Mouse (Mus musculus): Measurements from ENCODE around the gene Mta3.
A peak's percentile ranks its signal among the peaks of the same experiment; 100 is the strongest.

Gene Mta3

GRCm38 (mm10) chr17:83813050-83813449 lies 107.1 kb downstream of the Mta3 start:
- DNase-seq, result no peak

- no peak for DNase-seq
These were observed 111.0 kb downstream of the Mta3 start for GRCm38 (mm10) chr17:83816996-83817395.

DNA sequence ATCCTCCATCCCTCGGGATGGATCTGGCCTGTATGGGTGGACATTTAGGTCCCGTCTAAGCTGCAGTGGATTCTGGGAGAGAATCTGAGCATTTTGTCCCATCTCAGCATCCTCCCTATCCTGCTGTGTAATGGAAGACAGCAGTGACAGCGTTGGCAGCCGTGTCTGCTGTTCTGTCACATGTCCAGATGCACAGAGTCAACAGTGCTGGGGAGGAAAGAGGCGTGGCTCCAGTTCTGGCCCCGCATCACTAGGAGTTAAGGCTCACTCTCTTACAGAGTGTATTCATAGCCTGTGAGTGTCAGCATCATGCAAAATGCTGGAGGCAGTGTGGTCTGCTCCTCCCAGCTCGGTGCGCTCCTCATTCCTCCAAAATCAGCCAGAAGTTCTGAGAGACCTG lies 113.5 kb downstream of the Mta3 start:
- peak; percentile 41 for DNase-seq

GRCm38 (mm10) chr17:83820701-83821100 lies 114.7 kb downstream of the Mta3 start:
- DNase-seq, result no peak

DNA sequence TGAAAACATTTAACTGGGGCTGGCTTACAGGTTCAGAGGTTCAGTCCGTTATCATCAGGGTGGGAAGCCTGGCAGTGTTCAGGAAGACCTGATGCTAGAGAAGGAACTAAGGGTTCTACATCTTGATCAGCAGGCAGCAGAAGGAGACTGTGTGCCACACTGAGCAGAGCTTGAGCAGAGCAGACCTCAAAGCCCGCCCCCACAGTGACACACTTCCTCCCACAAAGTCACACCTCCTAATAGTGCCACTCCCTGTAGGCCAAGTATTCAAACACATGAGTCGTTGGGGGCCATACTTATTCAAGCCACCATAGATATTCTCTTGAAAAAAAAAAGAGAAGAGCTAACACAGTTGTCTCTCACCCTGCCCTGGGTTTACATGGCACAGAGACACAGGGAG lies 115.9 kb downstream of the Mta3 start:
- DNase-seq, result no peak

DNA sequence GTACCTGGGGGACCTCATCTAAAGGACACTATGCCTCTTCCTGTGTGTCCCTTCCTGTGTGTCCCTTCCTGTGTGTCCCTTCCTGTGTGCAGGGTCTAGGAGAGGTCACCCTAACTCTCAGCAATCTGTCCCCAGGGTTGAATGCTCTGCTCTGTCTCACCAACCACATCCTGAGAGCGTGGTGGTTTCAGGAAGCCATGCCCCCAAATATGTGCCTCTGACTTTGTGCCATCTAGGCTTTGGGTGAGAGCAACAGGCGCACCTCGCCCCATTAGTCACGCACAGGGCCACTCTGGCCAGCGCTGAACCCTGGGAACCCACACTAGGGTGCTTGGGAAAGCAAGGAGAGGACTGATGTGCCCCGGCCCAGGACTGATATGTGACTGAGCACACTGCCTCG lies 117.9 kb downstream of the Mta3 start:
- DNase-seq, result no peak

DNA sequence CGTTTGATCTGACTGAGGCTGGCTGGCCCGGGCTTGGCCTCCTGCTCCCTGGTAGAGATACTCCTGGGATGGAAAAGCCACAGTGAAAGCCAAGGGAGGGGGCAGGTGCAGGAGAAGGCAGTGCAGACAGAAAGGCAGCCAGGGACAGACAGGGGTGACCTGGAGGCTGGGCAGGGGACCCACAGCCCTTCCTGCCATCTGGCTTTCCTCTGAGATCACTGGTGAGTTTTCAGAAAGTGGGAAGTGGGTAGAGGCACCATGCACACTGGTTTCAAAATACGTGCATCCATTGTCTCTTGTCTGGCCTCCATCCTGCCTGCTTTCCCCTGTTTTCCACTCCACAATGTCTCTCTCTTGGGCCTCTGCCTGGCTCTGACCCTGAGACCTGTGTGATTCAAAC lies 123.4 kb downstream of the Mta3 start:
- no peak for DNase-seq

DNA sequence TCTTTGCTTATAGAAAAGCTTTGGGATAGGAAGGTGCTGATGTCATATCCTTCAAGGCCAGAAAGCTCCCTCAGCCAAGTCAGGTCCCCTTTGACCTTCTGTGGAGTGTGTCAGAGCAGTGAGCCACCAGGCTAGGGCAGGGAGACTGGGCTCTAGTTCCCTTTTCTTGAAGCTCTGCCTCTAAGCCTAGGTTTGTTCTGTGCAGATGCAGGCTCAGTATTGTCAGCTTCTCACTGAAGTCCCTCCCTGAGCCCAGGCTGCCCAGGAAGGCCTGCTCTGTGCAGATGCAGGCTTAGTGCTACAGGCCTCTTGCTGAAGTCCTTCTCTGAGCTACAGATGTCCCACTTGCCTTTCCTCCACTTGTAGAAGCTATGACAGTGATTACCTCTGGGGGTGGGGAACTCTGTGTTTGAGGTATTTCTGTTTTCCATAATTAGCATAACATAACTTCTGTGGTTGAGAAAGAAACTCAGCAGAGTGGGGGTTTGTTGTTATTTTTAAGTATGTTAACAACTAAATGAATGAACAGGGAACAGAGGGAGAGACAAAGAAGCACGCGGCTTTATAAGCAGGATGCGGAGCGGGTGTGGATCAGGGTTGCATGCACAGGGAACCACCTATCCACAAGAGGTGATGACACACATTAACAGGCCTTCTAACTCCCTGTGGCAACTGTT lies 124.8 kb downstream of the Mta3 start:
- DNase-seq, result no peak

DNA sequence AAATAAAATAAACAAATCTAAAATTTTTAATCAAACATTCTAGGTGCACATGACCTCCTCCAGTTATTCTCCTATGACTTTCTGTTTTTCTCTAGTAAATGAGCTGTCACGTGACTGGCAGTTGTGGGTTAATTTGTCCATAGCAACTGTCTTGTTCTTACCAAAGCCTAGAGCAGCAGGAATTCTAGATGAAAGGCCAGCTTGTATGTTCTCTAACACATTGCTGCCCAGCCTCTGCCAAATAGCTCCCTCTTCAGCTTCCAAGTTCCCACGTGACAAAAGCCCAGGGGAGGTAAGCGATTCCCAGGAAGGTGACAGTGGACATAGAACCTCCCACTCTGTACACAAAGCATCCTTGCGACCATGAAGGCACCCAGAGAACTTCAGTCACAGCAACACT lies 128.2 kb downstream of the Mta3 start:
- no peak for DNase-seq

DNA sequence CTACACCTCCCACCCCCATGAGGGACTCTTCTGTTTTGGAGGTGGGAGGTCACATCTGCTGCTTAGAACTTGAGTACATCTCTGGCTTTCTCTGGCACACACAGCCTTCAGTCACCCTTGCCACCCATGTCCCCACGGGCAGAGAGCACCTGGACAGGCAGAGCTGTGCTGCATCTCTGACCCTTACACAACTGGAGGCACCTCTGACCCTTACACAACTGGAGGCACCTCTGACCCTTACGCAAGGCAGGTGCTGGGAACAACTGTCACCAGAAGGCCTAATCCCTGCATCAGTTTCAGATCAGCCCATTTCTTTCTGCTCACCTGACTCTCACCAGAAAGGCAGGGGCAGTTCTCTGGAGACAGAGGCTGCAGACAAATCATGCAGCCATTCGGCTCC lies 130.1 kb downstream of the Mta3 start:
- DNase-seq, result no peak

- no peak for DNase-seq
These were observed 131.8 kb downstream of the Mta3 start for GRCm38 (mm10) chr17:83837659-83838190.

DNA sequence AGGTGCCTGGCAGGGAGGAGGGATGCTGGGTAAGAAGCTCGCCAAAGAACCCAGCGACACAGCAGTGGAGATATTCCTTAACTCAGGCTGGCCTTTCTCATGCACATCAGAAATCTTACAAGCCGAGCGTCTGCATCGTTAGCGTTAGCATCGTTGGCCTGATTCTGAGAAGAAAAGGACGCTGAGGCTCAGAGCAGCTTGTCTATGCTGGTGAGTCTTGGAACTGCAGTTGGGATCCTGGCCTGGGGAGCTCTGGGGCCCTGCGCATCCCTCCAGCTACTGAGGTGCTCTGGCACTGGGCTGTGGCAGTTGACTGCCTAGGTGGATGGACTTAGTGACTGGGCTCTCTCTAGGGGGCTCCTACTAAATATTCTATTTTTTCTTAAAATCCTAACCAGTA lies 133.2 kb downstream of the Mta3 start:
- DNase-seq, result no peak

GRCm38 (mm10) chr17:83841011-83841410 lies 135.0 kb downstream of the Mta3 start:
- DNase-seq, result no peak

DNA sequence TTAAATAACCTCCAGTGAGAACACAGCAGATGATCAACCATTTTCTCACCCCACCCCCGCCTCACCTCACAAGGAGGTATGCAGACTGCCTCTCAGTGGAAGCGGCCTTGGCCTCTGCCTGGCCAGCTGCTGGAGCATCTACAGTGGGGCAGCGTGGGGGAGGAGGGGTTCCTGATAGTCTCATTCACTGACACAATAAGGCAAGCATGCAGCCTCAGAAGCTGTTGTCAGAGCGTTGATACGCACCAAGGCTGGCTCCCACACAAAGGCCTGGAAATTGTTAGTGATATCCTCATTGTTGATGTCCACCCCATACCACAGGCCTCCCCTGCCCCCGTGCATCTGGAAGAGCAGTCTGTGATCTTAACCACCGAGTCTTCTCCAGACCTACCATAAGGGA lies 137.8 kb downstream of the Mta3 start:
- no peak for DNase-seq

DNA sequence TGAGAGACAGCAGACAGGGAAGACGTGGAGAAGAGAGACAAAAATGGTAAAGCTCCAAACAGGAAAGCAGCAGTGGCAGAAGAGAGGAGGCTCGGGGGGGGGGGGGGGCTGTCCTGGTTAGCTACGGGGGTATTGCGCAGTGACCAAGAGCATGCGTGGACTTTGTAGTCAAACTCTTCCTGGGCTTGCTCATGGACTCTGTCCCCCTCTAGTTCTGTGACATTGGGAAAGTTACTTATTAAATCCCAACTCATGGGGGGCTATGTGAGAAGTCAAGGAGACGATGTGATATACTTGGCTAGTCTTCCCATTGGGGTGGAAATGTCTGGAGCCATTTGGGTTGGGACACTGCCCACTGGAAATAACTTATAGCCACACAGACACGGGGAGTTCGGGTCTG lies 139.6 kb downstream of the Mta3 start:
- no peak for DNase-seq

- no peak for DNase-seq
These were observed 140.5 kb downstream of the Mta3 start for GRCm38 (mm10) chr17:83846301-83847021.

GRCm38 (mm10) chr17:83847100-83847499 lies 141.1 kb downstream of the Mta3 start:
- DNase-seq, result no peak

DNA sequence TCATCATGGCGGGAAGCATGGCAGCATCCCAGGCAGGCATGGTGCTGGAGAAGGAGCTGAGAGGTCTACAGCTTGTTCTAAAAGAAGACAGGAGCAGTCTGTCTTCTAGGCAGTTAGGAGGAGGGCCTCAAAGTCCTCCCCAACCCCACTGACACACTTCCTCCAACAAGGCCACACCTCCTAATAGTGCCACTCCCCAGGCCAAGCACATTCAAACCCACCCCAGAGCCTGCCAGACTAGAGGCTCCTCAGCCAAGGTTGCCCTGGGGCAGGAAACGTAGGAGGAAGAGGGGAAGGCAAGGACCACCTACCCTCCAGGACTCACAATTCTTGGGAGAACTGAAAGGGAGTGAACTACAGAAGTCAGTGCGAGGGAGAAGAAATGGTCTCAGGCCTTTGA lies 141.9 kb downstream of the Mta3 start, which contains the start of gene Haao:
Gene Haao (minus strand): TSS at position 149 of the 400 bp plus-strand sequence.
- no peak for DNase-seq

DNA sequence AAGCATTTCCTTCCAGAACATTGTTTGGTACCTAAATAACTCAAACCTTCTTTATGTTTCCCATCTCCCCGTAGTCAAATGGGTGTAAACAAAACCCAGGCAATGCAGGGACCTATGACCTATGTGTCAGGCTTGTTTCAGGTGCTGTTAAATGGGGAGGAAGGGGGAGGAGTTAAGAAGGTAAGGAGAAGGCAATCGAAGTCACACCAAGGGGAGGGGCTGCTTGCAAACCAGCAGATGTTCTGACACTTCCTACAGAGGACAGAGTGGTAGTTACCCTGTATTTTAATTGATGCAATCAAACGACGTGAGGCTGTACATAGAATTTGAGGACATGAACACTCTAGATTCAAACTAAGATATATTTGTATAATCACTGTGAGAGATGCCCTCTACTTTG lies 142.5 kb downstream of the Mta3 start:
- no peak for DNase-seq

DNA sequence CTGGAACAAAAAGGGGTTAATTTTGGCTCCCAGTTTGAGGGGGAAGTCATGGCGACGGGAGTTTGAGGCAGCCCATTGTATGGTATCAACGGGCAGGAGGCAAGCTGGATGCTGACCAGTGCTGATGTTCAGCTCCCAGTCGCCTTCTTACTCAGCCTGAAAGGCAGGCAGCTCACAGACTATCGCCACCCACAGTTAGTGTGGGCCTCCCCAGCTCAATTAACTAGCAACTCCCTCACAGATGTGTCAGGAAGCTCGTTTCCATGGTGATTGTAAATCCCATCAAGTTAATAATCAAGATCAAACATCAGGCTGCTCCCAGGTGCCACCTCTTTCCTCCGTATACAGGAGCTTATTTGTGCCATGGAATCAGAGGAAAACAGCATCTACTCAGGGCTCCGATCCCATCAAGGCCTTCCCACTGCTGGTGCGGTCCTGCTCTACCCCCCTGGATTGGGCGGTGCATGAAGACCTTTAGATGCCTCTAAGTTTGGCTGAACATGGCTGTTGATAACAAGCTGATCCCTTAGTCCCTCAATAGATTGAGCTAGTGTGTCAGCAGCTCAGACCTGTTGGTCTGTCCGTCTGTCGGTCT lies 143.2 kb downstream of the Mta3 start:
- no peak for DNase-seq

GRCm38 (mm10) chr17:83849717-83850116 lies 143.8 kb downstream of the Mta3 start:
- DNase-seq, result no peak

- peak; percentile 87 for DNase-seq
These were observed 144.5 kb downstream of the Mta3 start for GRCm38 (mm10) chr17:83850458-83850857.

- DNase-seq, result no peak
These were observed 144.9 kb downstream of the Mta3 start for GRCm38 (mm10) chr17:83850864-83851263.

GRCm38 (mm10) chr17:83853831-83854230 lies 147.9 kb downstream of the Mta3 start:
- DNase-seq, result no peak

Data from right cerebral cortex, adult 18-20 months (tissue).